9 mouse cellular contexts compared by ENCODE assay signal in genomic region chr11:103413516-103413915, GRCm38 (mm10). TPM values are rescaled to one million over a fixed set of nuclear protein-coding genes. Genes with fewer than 3 reads are reported as not detected.
A peak's percentile ranks its signal among the peaks of the same experiment; 100 is the strongest.
DNase-seq lines count a peak whose midpoint lies in the region; ATAC-seq and TF ChIP-seq lines count a peak whose summit lies in the region.
"Had no signal": no experiment of that assay in that cellular context is flagged by ENCODE, and none has a peak within 500 bp of the region (broad histone marks: within the 10 kb centered on the region; RNA-seq: fewer than 3 reads in every experiment).

No protein-coding gene starts in this region.

- TF ChIP-seq CTCF in ES-Bruce4 (IDR thresholded peaks at IDR 0.05; ENCODE audit: low read depth, low read length): no peak
- no peak for TF ChIP-seq CTCF in midbrain, postnatal 0 days (IDR thresholded peaks at IDR 0.05)
- no peak for TF ChIP-seq CTCF in layer of hippocampus, adult 2 months (conservative IDR thresholded peaks at IDR 0.05)

- H3K9ac ChIP-seq in kidney, embryonic 14.5 days (ENCODE audit: low read depth, low read length): 0 out of 2 replicates have a peak overlapping the region, but pooled peaks have one; percentile 76
- H3K9ac ChIP-seq in ES-Bruce4 (ENCODE audit: low read depth, poor library complexity, severe bottlenecking): peak overlapping the region; percentile 82; the same call in 1 of the 2 replicates
- 0 out of 2 replicates have a peak overlapping the region, but pooled peaks have one; percentile 70 for H3K9ac ChIP-seq in hindbrain, embryonic 13.5 days
- H3K9ac ChIP-seq in midbrain, postnatal 0 days (replicated peaks; ENCODE audit: low read length, poor library complexity, severe bottlenecking): no peak overlapping the region

- H3K4me3 ChIP-seq in kidney, embryonic 14.5 days (ENCODE audit: low read length): peak overlapping the region; percentile 80; the same call in 1 of the 2 replicates
- H3K4me3 ChIP-seq in ES-Bruce4 (ENCODE audit: low read depth, low read length): no peak overlapping the region
- H3K4me3 ChIP-seq in hindbrain, embryonic 13.5 days: peak overlapping the region; percentile 86; the same call in 1 of the 2 replicates
- no peak overlapping the region for H3K4me3 ChIP-seq in midbrain, postnatal 0 days (ENCODE audit: low read depth, low read length)
- no peak overlapping the region for H3K4me3 ChIP-seq in layer of hippocampus, adult 2 months

- no peaks in the 10 kb centered on the region for H3K9me3 ChIP-seq in kidney, embryonic 14.5 days (ENCODE audit: control insufficient read depth, low read length)
- H3K9me3 ChIP-seq in ES-Bruce4 (replicated peaks; ENCODE audit: control insufficient read depth, insufficient read depth, low read length, poor library complexity, severe bottlenecking): peaks cover 2% of the 10 kb centered on the region; the same call in 1 of the 2 replicates
- no peaks in the 10 kb centered on the region for H3K9me3 ChIP-seq in hindbrain, embryonic 13.5 days
- no peaks in the 10 kb centered on the region for H3K9me3 ChIP-seq in midbrain, postnatal 0 days (ENCODE audit: low read length)

- peaks cover 13% of the 10 kb centered on the region; the same call in 1 of the 2 replicates for H3K4me1 ChIP-seq in kidney, embryonic 14.5 days (ENCODE audit: control insufficient read depth, insufficient read depth, low read length)
- peaks cover 6% of the 10 kb centered on the region for H3K4me1 ChIP-seq in ES-Bruce4 (ENCODE audit: control insufficient read depth, insufficient read depth, low read length)
- peaks cover 23% of the 10 kb centered on the region for H3K4me1 ChIP-seq in hindbrain, embryonic 13.5 days (replicated peaks)
- no peaks in the 10 kb centered on the region for H3K4me1 ChIP-seq in midbrain, postnatal 0 days (ENCODE audit: insufficient read depth, low read length)

- H3K27ac ChIP-seq in kidney, embryonic 14.5 days (ENCODE audit: low read depth, low read length): no peak overlapping the region
- peak overlapping the region; percentile 94 for H3K27ac ChIP-seq in ES-Bruce4 (ENCODE audit: insufficient read depth, low read length)
- no peak overlapping the region for H3K27ac ChIP-seq in hindbrain, embryonic 13.5 days
- no peak overlapping the region for H3K27ac ChIP-seq in midbrain, postnatal 0 days (ENCODE audit: low read depth, low read length)
- no peak overlapping the region for H3K27ac ChIP-seq in layer of hippocampus, adult 2 months

- TF ChIP-seq EP300 in ES-Bruce4 (IDR thresholded peaks at IDR 0.05; ENCODE audit: insufficient read depth, low read depth, low read length): no peak

- ATAC-seq in kidney, embryonic 14.5 days (ENCODE audit: low FRiP score, low TSS enrichment): no peak
- no peak for ATAC-seq in hindbrain, embryonic 13.5 days (ENCODE audit: low FRiP score)
- ATAC-seq in midbrain, postnatal 0 days (ENCODE audit: low FRiP score): no peak

- H3K36me3 ChIP-seq in kidney, embryonic 14.5 days (ENCODE audit: control insufficient read depth, insufficient read depth, low read length): no peaks in the 10 kb centered on the region
- peaks cover 2% of the 10 kb centered on the region; the same call in 1 of the 2 replicates for H3K36me3 ChIP-seq in ES-Bruce4 (ENCODE audit: control insufficient read depth, insufficient read depth, low read length, poor library complexity, severe bottlenecking)
- peaks cover 5% of the 10 kb centered on the region; the same call in 1 of the 2 replicates for H3K36me3 ChIP-seq in hindbrain, embryonic 13.5 days
- no peaks in the 10 kb centered on the region for H3K36me3 ChIP-seq in midbrain, postnatal 0 days (ENCODE audit: insufficient read depth, low read length)

- DNase-seq in kidney, adult 9 months: no peak
- DNase-seq in midbrain, postnatal 0 days (ENCODE audit: low spot score): no peak
- no peak for DNase-seq in layer of hippocampus, adult 2 months (ENCODE audit: low spot score in 2 of 2)
- DNase-seq in layer of hippocampus, adult 11-12 months (ENCODE audit: low spot score): no peak
- no peak for DNase-seq in right cerebral cortex, postnatal 4 days
- DNase-seq: adrenal gland, postnatal 25 days had no signal

- peak overlapping the region; percentile 86 for H3K4me2 ChIP-seq in kidney, embryonic 14.5 days (replicated peaks; ENCODE audit: low read depth, low read length)
- peak overlapping the region; percentile 83 for H3K4me2 ChIP-seq in hindbrain, embryonic 13.5 days
- peak overlapping the region; percentile 84; the same call in 1 of the 2 replicates for H3K4me2 ChIP-seq in midbrain, postnatal 0 days (ENCODE audit: low read depth, low read length, poor library complexity, severe bottlenecking)

- 83% methylated on average over 1 of the region's 1 CpGs for WGBS in kidney, embryonic 14.5 days
- WGBS in hindbrain, embryonic 13.5 days: 92% methylated on average over 1 of the region's 1 CpGs
- WGBS in midbrain, postnatal 0 days: 94% methylated on average over 1 of the region's 1 CpGs

- TF ChIP-seq POLR2A in ES-Bruce4 (IDR thresholded peaks at IDR 0.05; ENCODE audit: insufficient read depth, low read length): no peak

- no peaks in the 10 kb centered on the region for H3K27me3 ChIP-seq in kidney, embryonic 14.5 days (ENCODE audit: control insufficient read depth, insufficient read depth, low read length)
- no peaks in the 10 kb centered on the region for H3K27me3 ChIP-seq in ES-Bruce4 (ENCODE audit: control insufficient read depth, insufficient read depth, low read length, poor library complexity, severe bottlenecking)
- H3K27me3 ChIP-seq in hindbrain, embryonic 13.5 days: peaks cover 12% of the 10 kb centered on the region
- no peaks in the 10 kb centered on the region for H3K27me3 ChIP-seq in midbrain, postnatal 0 days (ENCODE audit: insufficient read depth, low read length)

RNA-seq across cellular contexts. Expression of gene Plekhm1, which starts 1.0 kb away (rescaled TPM):
- 5.0 and 8.9 TPM in 2 replicates for polyA plus RNA-seq in kidney, embryonic 14.5 days (2014; fragmentation: Nextera tagmentation; extraction: Ambion mirVana)
- polyA plus RNA-seq in ES-Bruce4 (2011; ENCODE audit: insufficient read depth, insufficient read length, low read depth, missing spikeins): 20.8 and 22.0 TPM in 2 replicates
- polyA plus RNA-seq in hindbrain, embryonic 13.5 days (2015; fragmentation: Nextera tagmentation; extraction: Ambion mirVana): 9.1 TPM in 2 replicates
- total RNA-seq in midbrain, postnatal 0 days (2014; rRNA removed): 7.8 and 9.2 TPM in 2 replicates
- 5.8 and 6.0 TPM in 2 replicates for polyA plus RNA-seq in midbrain, postnatal 0 days (2015; fragmentation: Nextera tagmentation; extraction: Ambion mirVana)
- total RNA-seq in layer of hippocampus, adult 2 months (2021): 10 to 100 TPM; 18.3 to 20.3 TPM

RNA-seq across cellular contexts. Expression of gene Arhgap27, which starts 50.0 kb away (rescaled TPM):
- polyA plus RNA-seq in kidney, embryonic 14.5 days (2014; fragmentation: Nextera tagmentation; extraction: Ambion mirVana): 11.7 and 15.6 TPM in 2 replicates
- 8.5 and 9.8 TPM in 2 replicates for polyA plus RNA-seq in ES-Bruce4 (2011; ENCODE audit: insufficient read depth, insufficient read length, low read depth, missing spikeins)
- polyA plus RNA-seq in hindbrain, embryonic 13.5 days (2015; fragmentation: Nextera tagmentation; extraction: Ambion mirVana): 3.2 and 3.4 TPM in 2 replicates
- 7.6 and 7.9 TPM in 2 replicates for total RNA-seq in midbrain, postnatal 0 days (2014; rRNA removed)
- polyA plus RNA-seq in midbrain, postnatal 0 days (2015; fragmentation: Nextera tagmentation; extraction: Ambion mirVana): 4.9 and 6.2 TPM in 2 replicates
- 10 to 100 TPM; 11.8 to 14.0 TPM for total RNA-seq in layer of hippocampus, adult 2 months (2021)

Comparison
In these comparisons a context has a peak if more than half of its experiments do, and no peak if none do; other contexts are left out.
1. H3K4me3 ChIP-seq: peak in kidney, embryonic 14.5 days (single experiment) and hindbrain, embryonic 13.5 days (single experiment); none in ES-Bruce4 (single experiment), midbrain, postnatal 0 days (single experiment) and layer of hippocampus, adult 2 months (single experiment).
2. Peak in every context shown above with its lines, with median percentiles within 50 percentile points of each other: H3K4me2 ChIP-seq.